In the genomic region with DNA sequence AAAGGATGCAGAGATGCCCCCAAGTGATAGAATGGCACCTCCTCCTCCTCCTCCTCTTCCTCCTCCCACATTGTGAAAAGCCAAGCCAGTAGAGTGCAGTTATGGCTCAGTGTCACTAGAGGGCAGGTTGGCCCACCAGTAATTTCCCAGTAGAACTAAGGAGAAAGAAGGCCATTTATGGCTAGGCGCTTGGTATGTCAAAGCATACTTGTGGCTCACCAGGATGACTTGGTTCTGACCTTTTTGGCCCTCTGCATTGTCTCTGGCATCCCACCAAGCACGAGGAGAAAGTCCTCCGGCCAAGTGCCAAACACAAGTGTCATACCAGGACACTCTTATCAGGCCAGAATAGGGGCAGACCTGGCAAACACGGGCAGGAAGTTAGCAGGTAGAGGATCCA, we compare ENCODE assay signal across 8 mouse cellular contexts. TPM values are rescaled to one million over a fixed set of nuclear protein-coding genes. Genes with fewer than 3 reads are reported as not detected.
DNase-seq lines count a peak whose midpoint lies in the region; ATAC-seq and TF ChIP-seq lines count a peak whose summit lies in the region.
"Had no signal": no experiment of that assay in that cellular context is flagged by ENCODE, and none has a peak within 500 bp of the region (broad histone marks: within the 10 kb centered on the region; RNA-seq: fewer than 3 reads in every experiment).

No protein-coding gene starts in this region.

- H3K9me3 ChIP-seq in midbrain, embryonic 11.5 days (ENCODE audit: control insufficient read depth, low read length) = no peaks in the 10 kb centered on the region
- no peaks in the 10 kb centered on the region for H3K9me3 ChIP-seq in midbrain, embryonic 13.5 days
- H3K9me3 ChIP-seq in limb, embryonic 14.5 days (ENCODE audit: control insufficient read depth, low read length) = no peaks in the 10 kb centered on the region
- H3K9me3 ChIP-seq: heart, embryonic 15.5 days had no signal

- no peaks in the 10 kb centered on the region for H3K36me3 ChIP-seq in midbrain, embryonic 11.5 days (ENCODE audit: control insufficient read depth, insufficient read depth, low read length)
- no peaks in the 10 kb centered on the region for H3K36me3 ChIP-seq in midbrain, embryonic 13.5 days
- H3K36me3 ChIP-seq in limb, embryonic 14.5 days (ENCODE audit: control insufficient read depth, insufficient read depth, low read length) = no peaks in the 10 kb centered on the region
- H3K36me3 ChIP-seq: heart, embryonic 15.5 days had no signal

- H3K9ac ChIP-seq in midbrain, embryonic 11.5 days (ENCODE audit: low read length) = no peak overlapping the region
- no peak overlapping the region for H3K9ac ChIP-seq in midbrain, embryonic 13.5 days (replicated peaks)
- H3K9ac ChIP-seq in limb, embryonic 14.5 days (ENCODE audit: low read depth, low read length, severe bottlenecking) = no peak overlapping the region
- H3K9ac ChIP-seq: heart, embryonic 15.5 days had no signal

- H3K4me1 ChIP-seq in midbrain, embryonic 11.5 days (ENCODE audit: control insufficient read depth, insufficient read depth, low read length) = peaks cover 6% of the 10 kb centered on the region
- H3K4me1 ChIP-seq in midbrain, embryonic 13.5 days (replicated peaks) = peaks cover 15% of the 10 kb centered on the region
- 0 out of 2 replicates have a peak, but pooled peaks cover 3% of the 10 kb centered on the region for H3K4me1 ChIP-seq in limb, embryonic 14.5 days (ENCODE audit: control insufficient read depth, insufficient read depth, low read length)

- no peak overlapping the region for H3K4me3 ChIP-seq in midbrain, embryonic 11.5 days (ENCODE audit: low read depth, low read length)
- H3K4me3 ChIP-seq in midbrain, embryonic 13.5 days (replicated peaks) = no peak overlapping the region
- no peak overlapping the region for H3K4me3 ChIP-seq in limb, embryonic 14.5 days (replicated peaks; ENCODE audit: low read length)
- H3K4me3 ChIP-seq: heart, embryonic 15.5 days had no signal

- intact Hi-C loops in heart, postnatal 36 days (cut with DNase I) = loop anchor here (1.0 to 2.0 kb wide), 2 partner anchors 56 to 175 kb away; no protein-coding TSS in a partner anchor

- 46% methylated on average over 4 of the region's 4 CpGs for WGBS in midbrain, embryonic 11.5 days
- WGBS in midbrain, embryonic 13.5 days = 40% methylated on average over 4 of the region's 4 CpGs
- 47% methylated on average over 4 of the region's 4 CpGs for WGBS in limb, embryonic 14.5 days

- peak; percentile 95 for DNase-seq in midbrain, embryonic 11.5 days (ENCODE audit: low spot score, missing footprints)
- peak; percentile 83 for DNase-seq in Patski (ENCODE audit: low read depth, low spot score)
- DNase-seq in cerebellum, postnatal 14 days = peak; percentile 75 to 79
- peak; percentile 54 to 57 for DNase-seq in heart, postnatal 36 days
- DNase-seq in limb, embryonic 14.5 days (ENCODE audit: low spot score) = peak; percentile 31
- peak; percentile 72 for DNase-seq in retina, postnatal 1 day

- no peak overlapping the region for H3K4me2 ChIP-seq in midbrain, embryonic 11.5 days
- no peak overlapping the region for H3K4me2 ChIP-seq in midbrain, embryonic 13.5 days (replicated peaks)
- H3K4me2 ChIP-seq in limb, embryonic 14.5 days (replicated peaks; ENCODE audit: low read depth, low read length, severe bottlenecking) = no peak overlapping the region
- H3K4me2 ChIP-seq: heart, embryonic 15.5 days had no signal

- peak; percentile 89 for TF ChIP-seq CTCF in Patski (IDR thresholded peaks at IDR 0.05)

- in situ Hi-C loops in Patski (cut with MboI; ENCODE audit: low pct_unique_long_range_greater_than_20kb) = loop anchor here (5.0 to 10.0 kb wide), 3 partner anchors 54 to 287 kb away; a partner anchor contains a TSS

- POLR2A ChIA-PET in Patski (lab: Charles Lee) = no interaction called here

- peak; percentile 6; the same call in 1 of the 2 replicates for ATAC-seq in midbrain, embryonic 11.5 days (ENCODE audit: low FRiP score)
- no peak for ATAC-seq in midbrain, embryonic 13.5 days
- ATAC-seq in Patski = peak; percentile 9
- no peak for ATAC-seq in limb, embryonic 14.5 days (ENCODE audit: low FRiP score, low read depth)

- peaks cover 7% of the 10 kb centered on the region for H3K27me3 ChIP-seq in midbrain, embryonic 11.5 days (ENCODE audit: control insufficient read depth, insufficient read depth, low read length)
- H3K27me3 ChIP-seq in midbrain, embryonic 13.5 days = peaks cover 17% of the 10 kb centered on the region
- peaks cover 3% of the 10 kb centered on the region for H3K27me3 ChIP-seq in Patski
- H3K27me3 ChIP-seq in limb, embryonic 14.5 days (ENCODE audit: control insufficient read depth, insufficient read depth, low read length) = peaks cover 12% of the 10 kb centered on the region; the same call in 1 of the 2 replicates

- CTCF ChIA-PET in Patski (lab: Charles Lee) = no interaction called here

- TF ChIP-seq POLR2A in limb, embryonic 14.5 days (IDR thresholded peaks at IDR 0.05; ENCODE audit: borderline replicate concordance, extremely low read depth, insufficient read depth, insufficient read length) = no peak

- no peak overlapping the region for H3K27ac ChIP-seq in midbrain, embryonic 11.5 days (ENCODE audit: low read depth, low read length)
- no peak overlapping the region for H3K27ac ChIP-seq in midbrain, embryonic 13.5 days
- no peak overlapping the region for H3K27ac ChIP-seq in limb, embryonic 14.5 days (replicated peaks; ENCODE audit: low read depth, low read length)
- H3K27ac ChIP-seq: heart, embryonic 15.5 days had no signal

RNA-seq across cellular contexts. Expression of a gene that starts 4.5 kb away (rescaled TPM):
- 11.1 and 12.4 TPM in 2 replicates for polyA plus RNA-seq in midbrain, embryonic 11.5 days (2014; fragmentation: Nextera tagmentation; extraction: Ambion mirVana)
- 9.8 and 12.3 TPM in 2 replicates for polyA plus RNA-seq in midbrain, embryonic 13.5 days (2015; fragmentation: Nextera tagmentation; extraction: Ambion mirVana)
- 51.2 TPM for polyA plus RNA-seq in Patski (2021)
- 1 to 10 TPM; 3.6 to 4.2 TPM for total RNA-seq in heart, postnatal 36 days (2021)
- polyA plus RNA-seq in limb, embryonic 14.5 days (2012; rRNA removed) = 24.7 and 29.5 TPM in 2 replicates
- 12.1 and 13.3 TPM in 2 replicates for polyA plus RNA-seq in limb, embryonic 14.5 days (2014; fragmentation: Nextera tagmentation; extraction: Ambion mirVana)

Comparison
In these comparisons a context has a peak if more than half of its experiments do, and no peak if none do; other contexts are left out.
1. ATAC-seq: peak in midbrain, embryonic 11.5 days (single experiment) and Patski (single experiment); none in midbrain, embryonic 13.5 days (single experiment) and limb, embryonic 14.5 days (single experiment).
2. DNase-seq: peak in every context shown above with its lines; median percentile 95 in midbrain, embryonic 11.5 days; 83 in Patski; 77 in cerebellum, postnatal 14 days; 72 in retina, postnatal 1 day; 56 in heart, postnatal 36 days; 31 in limb, embryonic 14.5 days.